Mouse (Mus musculus): ENCODE results near the gene Flrt3.

- TF ChIP-seq POLR2A (IDR thresholded peaks at IDR 0.05; ENCODE audit: borderline replicate concordance, extremely low read depth, low read depth, low read length) (no peak), CTCF (IDR thresholded peaks at IDR 0.05; ENCODE audit: insufficient read depth, low read length) (no peak)
Measured at GRCm38 (mm10) chr2:140707550-140707949, 36.3 kb upstream of the Flrt3 start.

Data from lung, adult 2 months (tissue).